Mouse (Mus musculus) retina, postnatal 1 day (tissue): Measurements from ENCODE around the gene Prkca.
A peak's percentile ranks its signal among the peaks of the same experiment; 100 is the strongest.

Source experiments
- DNase-seq: peaks from one replicate; pipeline ENCODE4 v3.0.0-alpha.2; 2012

The Prkca gene

GRCm38 (mm10) chr11:108039761-108040160 lies 304.0 kb downstream of the Prkca start:
- no peak for DNase-seq

DNA sequence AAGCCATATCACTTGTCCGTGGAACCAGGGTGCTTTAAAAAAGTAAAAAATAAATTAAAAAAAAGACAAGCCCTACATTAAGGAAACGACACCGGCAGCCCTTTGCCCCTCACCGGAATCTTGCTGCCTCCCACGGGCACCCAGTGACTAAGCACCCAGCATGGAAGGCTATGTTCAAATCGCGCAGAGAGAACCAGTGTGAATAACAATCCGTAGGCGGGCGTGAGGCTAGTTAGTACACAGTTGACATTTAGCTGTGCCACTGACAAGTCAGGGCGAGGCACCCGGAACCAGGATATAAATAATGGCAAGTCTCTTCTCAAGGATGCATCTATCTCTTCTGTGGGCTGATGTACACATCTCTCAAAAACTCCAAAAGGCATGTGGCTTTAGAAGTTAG lies 304.7 kb downstream of the Prkca start:
- no peak for DNase-seq

DNA sequence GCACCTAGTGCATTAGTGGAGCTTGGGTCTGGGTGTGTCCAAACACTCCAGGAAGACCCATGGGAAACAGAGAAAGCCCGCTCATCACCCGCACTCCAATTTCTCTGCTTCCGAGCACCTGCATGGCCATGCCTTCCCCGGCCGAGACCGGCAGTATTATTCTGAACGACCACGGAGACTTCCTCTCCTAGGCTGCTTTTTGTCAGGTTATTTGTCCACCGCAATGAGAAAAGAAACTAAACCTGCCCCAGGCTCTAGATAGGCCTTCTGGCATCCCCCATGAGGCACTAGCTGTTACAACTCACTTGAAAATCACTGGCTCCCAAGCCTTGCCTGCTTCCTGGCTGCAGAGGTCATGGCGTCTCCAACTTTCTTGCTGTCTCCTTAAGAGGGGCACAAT lies 307.4 kb downstream of the Prkca start:
- DNase-seq, result no peak

DNA sequence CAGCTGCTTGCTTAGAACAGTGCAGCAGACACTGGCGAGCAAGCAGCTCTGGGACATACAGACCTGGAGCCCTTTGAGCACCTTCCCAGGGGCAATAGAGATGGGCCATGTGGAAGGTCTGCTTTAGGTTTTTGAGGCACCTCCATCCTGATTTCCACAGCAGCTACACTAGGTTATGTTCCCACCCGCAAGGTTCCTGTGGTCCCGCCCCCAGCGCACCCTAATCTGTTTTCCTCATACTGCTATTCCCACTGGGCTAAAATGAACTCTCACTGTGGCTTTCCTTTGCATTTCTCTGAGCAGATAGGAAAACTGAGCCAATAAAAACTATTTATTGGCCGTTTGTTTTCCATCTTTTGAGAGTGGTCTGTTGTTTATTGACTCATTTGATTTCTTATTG lies 308.0 kb downstream of the Prkca start:
- DNase-seq, result no peak

GRCm38 (mm10) chr11:108034376-108034775 lies 309.4 kb downstream of the Prkca start:
- DNase-seq, result peak; percentile 57

DNA sequence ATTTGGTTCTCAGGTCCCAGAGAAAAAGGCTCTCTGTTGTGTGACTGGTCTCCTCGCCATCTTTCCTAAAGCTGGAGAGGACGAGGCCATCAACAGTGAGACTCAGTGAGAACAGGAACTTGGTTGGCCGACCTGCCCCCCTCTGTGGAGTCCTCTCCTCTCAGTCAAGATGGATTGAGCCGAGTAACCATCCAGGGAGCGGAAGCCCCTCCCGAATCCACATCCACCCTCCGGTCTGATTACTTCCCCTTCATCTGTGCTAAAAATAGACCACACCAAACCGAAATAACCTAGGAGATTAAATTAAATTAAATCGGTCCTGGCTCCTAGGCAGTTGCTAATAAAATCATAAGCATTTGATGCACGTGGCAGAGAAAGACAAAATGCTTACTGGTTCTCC lies 311.2 kb downstream of the Prkca start:
- DNase-seq, result no peak

DNA sequence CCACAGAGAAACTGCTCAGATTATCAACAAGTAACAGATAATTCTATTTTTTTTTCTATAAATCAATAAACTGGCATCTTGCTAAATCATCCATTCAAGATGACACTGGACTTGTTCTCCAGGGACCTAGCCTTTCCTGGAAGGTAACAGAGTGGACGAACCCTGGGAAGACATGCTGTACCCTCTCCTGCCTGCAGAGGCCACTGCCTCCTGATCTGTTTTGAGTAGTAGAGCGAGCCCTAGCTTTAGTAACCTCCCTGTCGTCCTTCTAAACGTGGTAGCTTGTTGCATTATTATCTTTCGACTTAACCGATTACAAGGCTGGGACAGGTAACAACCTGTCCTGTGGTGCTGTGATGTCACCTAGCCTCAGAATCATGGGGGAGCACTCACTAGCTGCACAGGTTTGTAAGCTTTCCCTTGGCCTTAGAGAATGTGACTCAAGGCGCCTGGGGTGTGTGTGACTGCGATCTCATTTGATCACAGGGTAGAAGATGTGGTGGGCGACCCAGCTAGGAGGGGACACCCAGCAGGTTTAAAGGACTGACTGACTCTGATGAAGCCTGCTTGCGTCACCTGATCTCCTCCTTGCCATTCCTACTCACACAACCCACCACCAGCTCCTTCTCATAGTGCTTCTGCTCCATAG lies 312.6 kb downstream of the Prkca start:
- DNase-seq, result peak; percentile 68

DNA sequence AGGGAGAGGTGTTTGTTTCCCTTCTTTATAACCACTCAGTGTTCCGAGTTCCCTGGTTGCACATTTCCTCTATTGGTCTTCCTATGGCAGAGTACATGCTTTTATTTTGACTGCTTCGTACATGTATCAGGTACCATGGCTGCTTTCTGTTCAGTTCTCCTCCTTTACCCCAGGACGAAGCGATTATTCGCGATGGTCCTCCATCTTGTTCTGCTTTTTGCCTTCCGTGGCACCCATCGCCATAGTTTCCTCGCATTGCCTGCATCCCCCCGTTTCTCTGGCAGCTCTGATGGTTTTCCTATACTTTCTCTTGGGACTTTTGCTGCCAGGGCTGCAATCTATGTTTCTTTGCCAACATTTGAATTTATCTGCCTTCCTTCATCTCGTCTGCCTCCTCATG lies 314.4 kb downstream of the Prkca start:
- no peak for DNase-seq

DNA sequence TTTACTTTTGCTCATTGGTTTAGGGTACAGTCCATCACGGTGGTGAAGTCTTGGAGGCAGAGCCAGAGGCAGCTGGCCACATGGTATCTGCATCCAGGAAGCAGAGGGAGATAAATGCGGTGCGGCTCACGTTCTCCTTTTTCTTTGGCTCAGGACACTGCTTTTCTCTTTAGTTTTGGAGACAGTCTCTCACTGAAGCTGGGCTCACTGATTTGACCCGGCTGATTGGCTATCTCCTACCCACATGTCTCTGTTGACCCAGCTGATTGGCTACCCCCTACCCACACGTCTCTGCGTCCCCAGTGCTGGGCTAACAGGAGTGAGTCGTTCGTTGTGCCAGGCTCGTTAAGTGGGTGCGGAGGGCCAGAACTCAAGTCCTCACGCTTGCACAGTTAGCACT lies 315.3 kb downstream of the Prkca start:
- no peak for DNase-seq

GRCm38 (mm10) chr11:108025726-108026425 lies 317.9 kb downstream of the Prkca start:
- peak; percentile 72 for DNase-seq

DNA sequence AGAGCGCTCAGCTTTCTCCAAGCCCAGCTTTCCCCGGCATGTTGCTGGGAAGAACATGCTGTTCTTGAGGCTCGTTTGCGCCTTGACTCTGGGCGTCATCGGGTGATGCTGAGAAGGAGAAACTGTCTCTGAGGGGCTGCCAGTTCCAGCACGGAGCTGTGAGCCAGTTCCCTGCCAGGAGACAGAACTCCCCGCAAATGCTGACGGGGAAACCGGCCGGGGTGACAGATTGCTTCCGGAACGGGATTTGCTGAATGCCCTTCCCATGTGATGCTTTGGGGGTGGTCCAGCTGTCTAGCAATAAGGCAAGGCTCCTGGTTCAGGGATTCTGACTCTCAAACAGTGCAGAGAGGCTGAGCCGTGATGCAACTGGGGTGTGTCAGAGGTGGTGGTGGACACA lies 320.5 kb downstream of the Prkca start:
- DNase-seq, result no peak

- DNase-seq, result no peak
Measured at GRCm38 (mm10) chr11:108020889-108021288, 322.8 kb downstream of the Prkca start.

DNA sequence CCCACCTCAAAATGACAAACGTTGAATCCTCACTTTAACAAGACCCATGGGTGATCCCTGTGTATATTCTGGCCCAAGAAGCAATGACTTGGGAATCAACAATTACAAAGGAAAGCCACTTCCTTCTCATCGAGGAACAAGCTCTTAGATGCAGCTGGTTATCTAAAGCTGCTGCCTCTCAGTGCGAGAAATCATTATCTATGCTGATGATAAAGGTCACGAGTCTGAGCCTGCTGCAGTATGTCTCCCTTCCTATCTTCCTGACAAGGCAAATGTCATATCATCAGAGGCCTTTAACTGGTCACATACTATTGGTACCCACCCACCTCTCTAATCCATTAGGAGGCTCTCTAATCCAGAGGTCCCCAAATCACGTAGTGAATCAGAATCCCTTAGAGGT lies 328.4 kb downstream of the Prkca start:
- DNase-seq, result no peak

DNA sequence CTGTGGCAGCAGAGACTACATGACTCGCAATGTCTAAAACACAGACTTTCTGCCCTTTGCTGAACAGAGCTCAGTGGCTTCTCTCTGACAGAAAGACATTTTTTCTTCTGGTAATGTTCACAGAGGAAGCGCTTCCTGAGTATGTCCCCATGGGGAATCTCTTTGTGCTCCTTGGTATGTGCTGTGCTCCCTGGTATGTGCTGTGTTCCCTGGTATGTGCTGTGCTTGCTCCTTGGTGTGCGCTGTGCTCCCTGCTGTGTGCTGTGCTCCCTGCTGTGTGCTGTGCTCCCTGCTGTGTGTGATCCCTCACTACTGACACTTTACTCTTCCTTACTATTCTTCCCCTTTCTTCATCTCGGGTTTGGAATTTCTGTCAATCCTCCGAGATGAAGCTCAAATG lies 330.3 kb downstream of the Prkca start:
- no peak for DNase-seq

DNA sequence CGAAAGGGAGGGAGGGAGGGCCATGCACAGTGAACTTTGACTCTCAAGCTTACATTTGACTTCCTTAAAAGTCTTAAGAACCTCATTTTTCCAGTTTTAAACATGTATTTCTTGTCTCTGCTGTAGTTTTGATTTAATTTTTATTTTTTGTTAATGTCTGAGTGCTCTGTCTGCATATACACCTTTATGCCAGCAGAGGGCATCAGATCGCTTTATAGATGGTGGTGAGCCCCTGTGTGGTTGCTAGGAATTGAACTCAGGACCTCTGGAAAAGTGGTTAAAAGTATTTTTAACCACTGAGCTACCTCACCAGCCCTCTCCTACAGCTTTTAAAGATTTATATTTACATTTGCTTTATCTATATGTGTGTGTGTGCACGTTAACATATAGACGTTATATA lies 333.3 kb downstream of the Prkca start:
- DNase-seq, result no peak

DNA sequence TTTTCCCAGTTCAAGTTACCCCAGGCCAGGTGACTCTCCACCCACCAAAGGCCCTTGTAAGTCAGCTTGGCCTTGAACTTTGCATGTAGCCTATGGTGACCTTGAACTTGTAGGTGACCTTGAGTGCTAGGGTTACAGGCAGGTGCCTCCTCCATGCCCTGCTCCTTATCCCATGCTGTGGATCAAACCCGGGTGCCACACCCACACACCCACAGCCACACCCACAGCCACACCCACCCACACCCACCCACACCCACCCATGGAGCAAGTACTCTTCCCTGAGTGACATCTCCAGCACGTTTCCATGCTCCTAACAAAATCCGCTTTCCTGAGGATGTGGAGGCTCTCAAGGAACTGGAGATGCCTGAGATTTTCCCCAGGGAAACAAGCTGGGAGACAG lies 344.8 kb downstream of the Prkca start:
- no peak for DNase-seq

DNA sequence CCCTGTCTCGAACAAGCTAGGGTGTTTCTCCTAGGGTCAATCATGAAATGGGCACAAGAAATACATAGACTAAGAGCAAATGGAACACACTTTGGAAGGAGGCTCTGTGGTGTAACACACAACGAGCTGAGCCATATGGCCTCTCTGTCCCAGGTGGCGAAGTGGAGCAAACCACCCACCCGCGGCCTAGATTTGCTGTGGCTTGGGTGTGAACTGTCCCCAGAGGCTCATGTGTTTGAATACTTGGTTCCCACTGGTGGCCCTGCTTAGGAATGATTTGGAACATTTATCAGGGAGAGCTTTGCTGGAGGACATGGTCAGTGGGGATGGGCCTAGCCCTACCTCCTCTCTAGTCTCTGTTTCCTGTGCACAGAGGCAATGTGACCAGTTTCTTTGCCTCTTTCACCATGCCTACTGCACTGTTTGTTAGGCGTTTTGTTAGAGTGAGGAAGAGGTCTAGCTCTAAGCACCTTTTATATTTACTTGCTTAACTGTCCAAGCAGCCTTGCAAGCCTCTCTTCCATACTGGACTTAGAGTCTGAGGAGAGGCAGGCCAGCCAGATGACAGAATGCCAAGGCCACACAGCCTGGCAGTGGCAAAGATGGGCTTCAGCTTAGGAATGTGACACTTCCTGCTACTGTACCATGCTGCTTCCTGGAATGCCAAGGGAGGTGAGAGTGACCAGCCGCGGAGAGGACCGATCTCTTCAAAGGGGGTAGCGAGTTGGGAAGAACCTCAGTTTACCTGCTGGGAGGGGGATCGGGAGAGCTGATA lies 346.6 kb downstream of the Prkca start:
- peak; percentile 44 for DNase-seq

GRCm38 (mm10) chr11:107994487-107994886 lies 349.2 kb downstream of the Prkca start:
- DNase-seq, result peak; percentile 82

- no peak for DNase-seq
Measured at GRCm38 (mm10) chr11:107993792-107994191, 349.9 kb downstream of the Prkca start.

DNA sequence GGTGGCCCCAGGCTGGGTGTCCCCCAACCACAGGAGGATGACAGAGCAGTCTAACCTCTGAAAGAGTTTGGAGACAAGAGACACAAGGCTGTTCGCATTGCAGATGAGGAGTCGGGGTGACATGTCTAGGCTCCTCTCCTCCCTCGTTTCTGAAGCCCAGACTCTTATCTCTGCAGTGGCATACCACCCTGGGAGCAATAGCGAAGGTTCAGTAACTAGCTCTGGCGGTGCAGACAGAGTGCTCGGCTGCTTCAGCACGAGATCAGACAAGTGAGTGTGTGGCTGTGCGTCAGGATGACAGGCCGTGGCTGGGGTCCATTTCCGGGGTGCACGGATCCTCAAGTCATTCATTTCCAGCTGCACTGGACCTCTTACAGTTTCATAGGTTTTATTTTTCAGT lies 351.2 kb downstream of the Prkca start:
- no peak for DNase-seq

GRCm38 (mm10) chr11:107991990-107992389 lies 351.7 kb downstream of the Prkca start:
- DNase-seq, result no peak

DNA sequence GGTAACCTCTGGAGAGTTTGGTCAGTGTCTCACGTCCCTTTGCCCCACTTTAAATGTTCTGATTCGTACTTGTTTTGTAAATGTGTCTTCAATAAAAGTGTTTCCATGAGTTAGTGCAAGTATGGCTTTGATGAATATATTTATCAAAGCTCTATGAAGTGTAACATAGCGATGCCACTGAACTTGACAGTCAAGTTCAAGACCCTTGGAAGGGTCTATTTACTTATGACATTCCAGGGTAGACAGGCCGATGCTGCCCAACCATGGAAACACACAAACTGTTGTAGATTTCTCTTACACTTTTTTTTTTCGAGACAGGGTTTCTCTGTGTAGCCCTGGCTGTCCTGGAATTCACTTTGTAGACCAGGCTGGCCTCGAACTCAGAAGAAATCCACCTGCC lies 354.5 kb downstream of the Prkca start:
- DNase-seq, result no peak

DNA sequence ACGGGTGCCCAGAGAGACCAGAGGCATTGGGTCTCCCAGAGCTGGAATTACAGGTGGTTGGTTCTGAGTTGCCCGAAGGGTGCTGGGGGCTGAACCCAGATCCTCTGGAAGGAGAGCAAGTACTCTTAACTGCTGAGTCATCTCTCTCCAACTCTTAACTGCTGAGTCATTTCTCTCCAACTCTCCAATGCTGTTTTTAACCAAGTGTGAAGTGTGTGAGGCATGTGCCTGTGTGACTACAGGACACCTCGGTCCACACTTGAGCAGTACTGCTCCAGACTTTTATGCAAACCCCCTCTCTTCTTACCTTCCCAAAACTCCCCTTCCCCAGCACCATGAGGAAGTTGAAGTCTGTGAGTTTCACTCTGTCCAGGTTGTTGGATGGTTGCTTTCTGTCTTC lies 357.8 kb downstream of the Prkca start:
- no peak for DNase-seq

DNA sequence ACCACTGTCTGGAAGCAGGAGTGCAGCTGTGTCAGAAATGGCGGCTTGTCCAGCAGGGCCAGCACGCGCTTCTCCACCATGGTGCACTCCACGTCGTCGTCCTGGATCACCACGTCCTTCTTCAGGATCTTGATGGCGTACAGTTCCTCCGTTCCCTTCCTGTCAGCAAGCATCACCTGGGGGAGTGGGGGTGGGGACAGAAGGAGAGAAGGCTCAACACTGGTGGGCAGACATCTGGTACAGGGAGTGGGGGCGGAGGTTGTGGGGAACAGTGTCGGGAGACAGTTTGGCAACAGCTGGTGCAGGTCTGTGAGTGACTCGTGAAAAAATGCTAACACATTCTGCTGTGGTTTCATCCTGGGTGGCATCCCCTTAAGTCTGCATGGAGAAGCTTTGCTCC lies 359.8 kb downstream of the Prkca start:
- DNase-seq, result no peak
